Mouse (Mus musculus) lung, embryonic 16.5 days (tissue): ENCODE data around the gene Spsb4. TPM values are rescaled to one million over a fixed set of nuclear protein-coding genes. Genes with fewer than 3 reads are reported as not detected.

Experiments used
- ATAC-seq: fragments of 200-750 bp; cut with Nextera tagmentation; 2 replicates; pipeline ENCODE4 v1.8.0; 2017; ENCODE audit warnings: low read depth, mild to moderate bottlenecking, moderate library complexity
- H3K27ac ChIP-seq: fragments of 300-500 bp; sonication (generic); 2 replicates; pipeline ENCODE4 v1.5.1; 2014; ENCODE audit warnings: mild to moderate bottlenecking, control low read depth, low read length
- H3K27me3 ChIP-seq: fragments of 300-500 bp; sonication (generic); 2 replicates; pipeline ENCODE4 v1.6.1; 2014; ENCODE audit warnings: low read depth, low read length, mixed read lengths; ENCODE audit not compliant: control insufficient read depth, insufficient read depth
- H3K36me3 ChIP-seq: fragments of 300-500 bp; sonication (generic); 2 replicates; pipeline ENCODE4 v1.6.1; 2014; ENCODE audit warnings: low read length; ENCODE audit not compliant: control insufficient read depth, insufficient read depth
- H3K4me1 ChIP-seq: fragments of 300-500 bp; sonication (generic); replicated peaks from 2 replicates; pipeline ENCODE4 v1.6.1; 2014; ENCODE audit warnings: low read length, mixed read lengths; ENCODE audit not compliant: control insufficient read depth, insufficient read depth
- H3K4me2 ChIP-seq: fragments of 300-500 bp; sonication (generic); 2 replicates; pipeline ENCODE4 v1.6.1; 2014; ENCODE audit warnings: low read depth, low read length, control low read depth
- H3K4me3 ChIP-seq: fragments of 300-500 bp; sonication (generic); 2 replicates; pipeline ENCODE4 v1.5.1; 2014; ENCODE audit warnings: mild to moderate bottlenecking, low read length, control low read depth
- H3K9ac ChIP-seq: fragments of 300-500 bp; sonication (generic); 2 replicates; pipeline ENCODE4 v1.6.1; 2014; ENCODE audit warnings: low read length, control low read depth
- H3K9me3 ChIP-seq: fragments of 300-500 bp; sonication (generic); 2 replicates; pipeline ENCODE4 v1.6.1; 2016; ENCODE audit warnings: low read length; ENCODE audit not compliant: control insufficient read depth
- WGBS: fragments of 180-500 bp; shearing (Covaris S2); extraction: QIAGEN DNeasy Blood & Tissue Kit; methylation state at CpG from one replicate; pipeline ENCODE4 v1.1.7; 2014; 5-methylcytosine and 5-hydroxymethylcytosine counted together
- polyA plus RNA-seq: library from polyadenylated mRNA; unstranded; fragments of >200 nt; fragmentation: Nextera tagmentation; extraction: Ambion mirVana; gene quantifications from 2 replicates; pipeline ENCODE4 v1.2.1, GENCODE M21; 2015

The Spsb4 gene
- polyA plus RNA-seq, 1 experiment from 2014 or later = 8.8 TPM

DNA sequence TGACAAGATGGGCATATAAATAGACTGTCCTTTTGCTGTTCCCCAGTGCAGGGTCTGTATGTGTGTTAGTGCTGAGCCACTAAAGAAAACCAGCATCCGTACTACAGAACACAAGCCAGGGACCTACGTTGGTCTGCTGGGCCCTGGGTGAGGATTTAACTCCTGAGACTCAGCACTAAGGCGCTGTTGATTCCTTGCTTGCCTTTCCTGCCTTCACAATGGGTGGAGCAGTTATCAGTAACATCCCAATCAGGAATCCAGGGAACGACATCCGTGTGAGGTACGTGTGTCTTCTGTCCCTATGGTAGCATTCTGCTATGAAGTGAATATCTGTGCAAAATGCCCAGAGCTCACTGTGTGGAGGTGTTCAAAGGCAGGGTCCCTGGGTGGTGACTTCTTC, 8.2 kb downstream of the Spsb4 start:
- H3K27me3 ChIP-seq = no peaks in the 10 kb centered on the region
- peaks cover 3% of the 10 kb centered on the region; the same call in 1 of the 2 replicates for H3K36me3 ChIP-seq
- no peak overlapping the region for H3K4me3 ChIP-seq
- no peaks in the 10 kb centered on the region for H3K4me1 ChIP-seq
- 81% methylated on average over 6 of the region's 6 CpGs for WGBS
- H3K4me2 ChIP-seq = no peak overlapping the region
- H3K9ac ChIP-seq = no peak overlapping the region
- H3K27ac ChIP-seq = no peak overlapping the region
- peaks cover 5% of the 10 kb centered on the region; the same call in 1 of the 2 replicates for H3K9me3 ChIP-seq
- no peak for ATAC-seq

DNA sequence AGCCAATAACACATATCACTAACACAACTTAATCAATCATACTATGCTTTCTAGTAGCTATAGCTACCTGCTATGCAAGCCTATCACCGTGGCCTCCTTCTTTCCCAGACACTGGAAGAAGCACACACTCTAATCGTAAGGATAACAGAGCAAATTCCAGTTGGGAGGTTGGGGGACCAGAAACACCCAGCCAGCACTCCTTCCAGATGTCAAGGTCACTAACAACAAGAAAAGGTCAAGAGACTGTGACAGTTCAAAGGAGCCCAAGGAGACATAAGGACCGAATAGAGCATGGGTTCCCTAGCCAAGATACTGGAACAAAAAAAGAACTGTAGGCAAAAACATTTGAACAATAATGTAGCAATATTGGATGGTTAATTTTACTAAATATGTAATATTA, 13.9 kb downstream of the Spsb4 start:
- Histone ChIP-seq H3K4me3 (no peak overlapping the region), H3K9me3 (peaks cover 5% of the 10 kb centered on the region; the same call in 1 of the 2 replicates)

DNA sequence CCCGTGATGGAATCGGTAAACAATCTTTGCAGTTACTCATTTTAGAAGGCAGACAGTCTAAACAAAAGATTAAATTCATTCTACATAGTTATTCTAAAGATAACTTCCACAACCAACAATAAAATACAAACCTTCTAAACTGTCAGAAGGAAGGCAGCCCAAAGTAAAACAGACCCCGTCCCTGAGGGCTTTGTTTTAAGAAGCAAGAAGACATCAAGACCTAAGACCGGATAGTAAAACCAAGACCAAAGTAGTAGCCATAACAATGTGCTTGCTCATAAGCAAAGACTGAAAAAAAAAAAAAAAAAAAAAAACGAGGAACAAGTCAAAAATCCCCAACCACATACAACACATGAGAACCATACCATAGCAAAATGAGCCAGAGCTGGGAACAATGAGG, 15.5 kb downstream of the Spsb4 start:
- no peak overlapping the region for H3K4me2 ChIP-seq
- no peaks in the 10 kb centered on the region for H3K27me3 ChIP-seq
- 37% methylated on average over 5 of the region's 5 CpGs for WGBS
- H3K9me3 ChIP-seq = peaks cover 2% of the 10 kb centered on the region; the same call in 1 of the 2 replicates
- H3K27ac ChIP-seq = no peak overlapping the region; the same call in 1 of the 2 replicates
- H3K36me3 ChIP-seq = peaks cover 1% of the 10 kb centered on the region; the same call in 1 of the 2 replicates
- no peak overlapping the region for H3K4me3 ChIP-seq
- H3K4me1 ChIP-seq = peaks cover 5% of the 10 kb centered on the region; the same call in 1 of the 2 replicates
- no peak for ATAC-seq
- no peak overlapping the region for H3K9ac ChIP-seq

More for the DNA sequence above, 13.9 kb downstream of the Spsb4 start:
- ATAC-seq = no peak
- Histone ChIP-seq H3K4me2 (no peak overlapping the region), H3K36me3 (peaks cover 3% of the 10 kb centered on the region; the same call in 1 of the 2 replicates), H3K27ac (no peak overlapping the region), H3K27me3 (no peaks in the 10 kb centered on the region), H3K4me1 (peaks cover 5% of the 10 kb centered on the region; the same call in 1 of the 2 replicates), H3K9ac (no peak overlapping the region)
- WGBS = 29% methylated on average over 3 of the region's 3 CpGs

DNA sequence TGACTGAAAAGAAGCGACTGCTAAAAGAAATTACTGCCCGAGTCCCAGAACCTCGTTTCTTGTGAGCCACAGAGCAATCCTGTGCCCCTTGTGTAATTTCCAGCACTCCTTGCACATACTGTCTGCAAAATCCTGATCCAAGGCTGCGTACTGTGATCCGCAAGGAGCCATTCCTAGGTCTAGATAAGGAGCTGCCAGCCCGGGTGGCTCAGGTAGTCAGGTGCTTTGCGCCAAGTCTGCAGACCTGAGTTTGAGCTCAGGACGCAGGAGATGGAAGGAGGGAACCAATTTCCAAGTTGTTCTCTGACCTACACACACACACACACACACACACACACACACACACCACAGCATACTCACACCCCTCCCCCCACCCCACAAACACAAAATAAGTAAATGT, 16.0 kb downstream of the Spsb4 start:
- no peaks in the 10 kb centered on the region for H3K27me3 ChIP-seq
- H3K9me3 ChIP-seq = no peaks in the 10 kb centered on the region
- no peak overlapping the region for H3K9ac ChIP-seq
- H3K27ac ChIP-seq = no peak overlapping the region
- H3K36me3 ChIP-seq = no peaks in the 10 kb centered on the region
- ATAC-seq = no peak
- no peak overlapping the region for H3K4me3 ChIP-seq
- 55% methylated on average over 8 of the region's 8 CpGs for WGBS
- no peak overlapping the region for H3K4me2 ChIP-seq
- H3K4me1 ChIP-seq = peaks cover 5% of the 10 kb centered on the region; the same call in 1 of the 2 replicates

DNA sequence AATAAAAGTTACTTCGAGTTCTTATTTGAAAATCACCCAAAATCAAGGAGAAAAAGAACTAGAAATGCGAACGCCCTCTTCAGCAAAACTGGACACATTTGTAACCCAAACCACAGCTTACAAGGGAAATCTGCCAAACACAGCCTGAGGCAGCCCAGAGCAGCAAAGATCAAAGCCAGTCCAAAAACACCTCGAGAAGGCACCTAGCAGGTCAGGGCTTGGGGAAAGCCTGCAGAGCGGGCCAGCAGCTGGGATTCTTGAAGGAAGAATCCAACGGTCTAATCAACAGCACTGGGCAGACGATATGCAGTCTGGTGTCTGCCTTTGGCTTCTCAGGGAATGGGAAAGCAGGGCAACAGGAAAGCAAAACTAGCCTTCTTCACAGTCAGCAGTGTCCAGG, 16.6 kb downstream of the Spsb4 start:
- H3K27ac ChIP-seq = no peak overlapping the region
- 40% methylated on average over 7 of the region's 7 CpGs for WGBS
- no peak overlapping the region for H3K4me2 ChIP-seq
- peaks cover 5% of the 10 kb centered on the region; the same call in 1 of the 2 replicates for H3K4me1 ChIP-seq
- H3K9ac ChIP-seq = no peak overlapping the region
- no peak for ATAC-seq
- no peaks in the 10 kb centered on the region for H3K9me3 ChIP-seq
- no peak overlapping the region for H3K4me3 ChIP-seq
- H3K36me3 ChIP-seq = no peaks in the 10 kb centered on the region
- no peaks in the 10 kb centered on the region for H3K27me3 ChIP-seq

DNA sequence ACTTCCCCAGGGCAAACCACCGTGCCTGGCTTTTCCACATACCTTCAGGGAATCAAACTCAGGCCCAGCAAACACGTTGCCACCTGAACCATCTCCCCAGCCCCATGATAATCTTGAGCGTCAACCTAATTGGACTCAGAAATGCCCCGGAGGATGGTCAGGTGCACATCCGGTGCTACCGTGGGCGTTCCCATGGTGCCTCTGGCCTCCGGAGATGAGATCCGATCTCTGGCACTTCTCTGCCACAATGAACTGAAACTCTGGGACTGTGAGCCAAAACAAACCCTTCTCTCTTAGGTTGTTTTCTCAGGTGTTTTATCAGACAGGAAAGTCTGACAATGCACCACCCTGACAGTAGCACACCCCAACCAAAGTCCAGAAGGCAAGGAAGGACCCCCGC, 17.2 kb downstream of the Spsb4 start:
- Histone ChIP-seq H3K27ac (no peak overlapping the region), H3K4me1 (peaks cover 5% of the 10 kb centered on the region; the same call in 1 of the 2 replicates), H3K9ac (no peak overlapping the region), H3K4me2 (no peak overlapping the region), H3K9me3 (no peaks in the 10 kb centered on the region), H3K4me3 (no peak overlapping the region), H3K27me3 (no peaks in the 10 kb centered on the region), H3K36me3 (no peaks in the 10 kb centered on the region)
- ATAC-seq = no peak
- 78% methylated on average over 10 of the region's 10 CpGs for WGBS

DNA sequence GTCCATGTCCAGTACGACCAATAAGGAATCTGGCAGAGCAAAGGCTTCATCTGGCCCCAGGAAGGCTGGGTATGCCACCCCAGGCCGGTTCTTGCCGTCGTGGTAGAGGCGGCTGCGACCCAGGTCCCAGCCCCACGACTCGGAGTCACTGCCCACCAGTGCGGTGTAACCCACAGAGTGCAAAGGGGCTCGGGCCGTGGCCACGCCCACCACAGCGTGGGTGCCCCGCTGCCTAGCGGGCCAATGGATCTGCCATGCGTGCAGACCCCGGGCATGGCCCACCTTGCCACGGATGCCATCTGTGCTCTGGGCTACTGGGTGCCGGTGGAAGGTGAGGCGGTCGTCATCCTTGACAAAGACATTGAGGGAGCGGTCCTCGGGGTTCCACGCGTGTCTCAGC, 22.9 kb downstream of the Spsb4 start:
- 94% methylated on average over 25 of the region's 25 CpGs for WGBS
- no peaks in the 10 kb centered on the region for H3K9me3 ChIP-seq
- no peak overlapping the region for H3K27ac ChIP-seq
- no peaks in the 10 kb centered on the region for H3K27me3 ChIP-seq
- 0 out of 2 replicates have a peak, but pooled peaks cover 2% of the 10 kb centered on the region for H3K4me1 ChIP-seq
- no peak overlapping the region for H3K4me2 ChIP-seq
- no peak for ATAC-seq
- no peak overlapping the region for H3K4me3 ChIP-seq
- H3K9ac ChIP-seq = no peak overlapping the region
- H3K36me3 ChIP-seq = 0 out of 2 replicates have a peak, but pooled peaks cover 3% of the 10 kb centered on the region

DNA sequence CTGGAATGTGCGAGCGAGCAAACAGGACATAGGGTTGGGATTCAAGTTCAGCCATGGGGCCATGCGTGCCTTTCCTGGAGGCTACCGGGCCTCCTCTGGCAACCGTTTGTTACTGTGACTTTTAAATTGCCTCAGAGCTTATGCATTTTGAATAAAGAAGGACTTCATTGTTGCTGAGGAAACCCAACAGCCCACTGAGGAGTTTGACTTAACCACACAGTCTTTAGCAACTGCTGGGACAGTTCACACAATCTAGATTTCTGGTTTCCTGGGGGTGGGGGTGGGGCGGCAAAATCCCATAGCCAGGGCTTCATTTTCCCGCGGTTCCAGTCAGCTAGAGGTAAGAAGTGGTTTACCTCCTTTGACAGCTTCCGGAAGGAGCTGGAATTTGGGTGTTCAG, 23.9 kb downstream of the Spsb4 start:
- H3K27me3 ChIP-seq = no peaks in the 10 kb centered on the region
- no peak overlapping the region for H3K9ac ChIP-seq
- ATAC-seq = no peak
- no peaks in the 10 kb centered on the region for H3K9me3 ChIP-seq
- 80% methylated on average over 9 of the region's 9 CpGs for WGBS
- H3K4me1 ChIP-seq = 0 out of 2 replicates have a peak, but pooled peaks cover 2% of the 10 kb centered on the region
- no peak overlapping the region for H3K4me2 ChIP-seq
- H3K36me3 ChIP-seq = 0 out of 2 replicates have a peak, but pooled peaks cover 3% of the 10 kb centered on the region
- H3K27ac ChIP-seq = no peak overlapping the region
- H3K4me3 ChIP-seq = no peak overlapping the region

DNA sequence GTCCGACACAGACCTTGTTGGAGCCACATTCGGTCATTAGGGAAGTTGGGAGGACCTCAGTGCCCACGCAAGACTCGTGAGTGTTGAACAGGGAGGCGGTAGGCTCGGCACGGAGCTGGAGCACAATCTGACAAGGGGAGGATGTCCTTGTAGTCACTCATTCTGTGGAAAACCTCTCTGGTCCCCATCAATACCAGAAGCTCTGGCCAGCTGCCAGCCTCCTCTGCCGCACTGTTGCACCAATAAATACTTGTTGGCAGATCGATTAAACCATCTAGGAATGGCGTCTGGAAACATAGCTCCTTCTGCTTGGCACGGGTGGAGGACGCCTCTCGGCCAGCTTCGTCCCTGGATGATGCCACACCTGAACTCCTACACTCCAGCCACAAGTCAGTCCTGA, 27.5 kb downstream of the Spsb4 start:
- WGBS = 56% methylated on average over 14 of the region's 14 CpGs
- no peak overlapping the region for H3K9ac ChIP-seq
- H3K4me3 ChIP-seq = no peak overlapping the region
- no peaks in the 10 kb centered on the region for H3K27me3 ChIP-seq
- H3K36me3 ChIP-seq = 0 out of 2 replicates have a peak, but pooled peaks cover 3% of the 10 kb centered on the region
- ATAC-seq = no peak
- H3K27ac ChIP-seq = no peak overlapping the region
- peaks cover 2% of the 10 kb centered on the region; the same call in 1 of the 2 replicates for H3K4me1 ChIP-seq
- no peaks in the 10 kb centered on the region for H3K9me3 ChIP-seq
- no peak overlapping the region for H3K4me2 ChIP-seq
